Mouse (Mus musculus) left cerebral cortex, adult 2 months (tissue): ENCODE data around the gene Ror1. TPM values are rescaled to one million over a fixed set of nuclear protein-coding genes. Genes with fewer than 3 reads are reported as not detected.

ENCODE experiments used
- DNase-seq, 2 experiments: peaks; one replicate each; pipeline ENCODE4 v3.0.0; 2021 to 2022; ENCODE audit warnings: low spot score in 2 of 2, mixed read lengths in 1 of 2; ENCODE audit errors: extremely low spot score in 1 of 2
- H3K27ac ChIP-seq: fragments of 200-600 bp; 2 replicates; pipeline ENCODE4 v1.8.1; 2022
- H3K4me3 ChIP-seq: fragments of 200-600 bp; 2 replicates; pipeline ENCODE4 v1.8.1; 2022
- CTCF ChIP-seq: fragments of 200-600 bp; IDR thresholded peaks from 2 replicates; pipeline ENCODE4 v1.8.1; 2022; ENCODE audit warnings: antibody characterized with exemption, mild to moderate bottlenecking, moderate library complexity
- intact Hi-C: fragments of 180-260 bp; cut with DNase I; formaldehyde crosslinking; loops from one replicate; pipeline ENCODE4 v1.15.1; 2025
- total RNA-seq, 2 experiments: library from RNA; stranded (reverse); gene quantifications; 2 replicates each; pipeline ENCODE4 v1.2.3; 2021

Gene Ror1
- total RNA-seq, 2 experiments from 2014 or later: 0.72 to 0.86 TPM

GRCm38 (mm10) chr4:100171483-100171898, 75.9 kb downstream of the Ror1 start:
- TF ChIP-seq CTCF: no peak
- intact Hi-C loops: no loop called here
- no peak overlapping the region for H3K4me3 ChIP-seq
- no peak for DNase-seq
- no peak overlapping the region for H3K27ac ChIP-seq

GRCm38 (mm10) chr4:100175594-100175993, 80.0 kb downstream of the Ror1 start:
- DNase-seq: no peak
- no peak for TF ChIP-seq CTCF
- no peak overlapping the region for H3K27ac ChIP-seq
- H3K4me3 ChIP-seq: no peak overlapping the region
- intact Hi-C loops: no loop called here

GRCm38 (mm10) chr4:100178316-100178715, 82.7 kb downstream of the Ror1 start:
- H3K27ac ChIP-seq: no peak overlapping the region
- intact Hi-C loops: no loop called here
- no peak for DNase-seq
- no peak overlapping the region for H3K4me3 ChIP-seq
- no peak for TF ChIP-seq CTCF

- intact Hi-C loops: no loop called here
- Histone ChIP-seq H3K27ac (no peak overlapping the region), H3K4me3 (no peak overlapping the region)
- DNase-seq: no peak
- TF ChIP-seq CTCF: no peak
These were observed 86.1 kb downstream of the Ror1 start for GRCm38 (mm10) chr4:100181676-100182075.

GRCm38 (mm10) chr4:100186781-100187180, 91.2 kb downstream of the Ror1 start:
- no peak for TF ChIP-seq CTCF
- no peak for DNase-seq
- H3K27ac ChIP-seq: no peak overlapping the region
- intact Hi-C loops: no loop called here
- H3K4me3 ChIP-seq: no peak overlapping the region

- H3K4me3 ChIP-seq: no peak overlapping the region
- TF ChIP-seq CTCF: no peak
- H3K27ac ChIP-seq: no peak overlapping the region
- no peak for DNase-seq
- intact Hi-C loops: no loop called here
These were observed 92.1 kb downstream of the Ror1 start for GRCm38 (mm10) chr4:100187563-100188200.

GRCm38 (mm10) chr4:100188201-100188699, 92.7 kb downstream of the Ror1 start:
- Histone ChIP-seq H3K27ac (no peak overlapping the region), H3K4me3 (no peak overlapping the region)
- intact Hi-C loops: no loop called here
- TF ChIP-seq CTCF: no peak
- DNase-seq: no peak

- no peak overlapping the region for H3K27ac ChIP-seq
- intact Hi-C loops: no loop called here
- DNase-seq: no peak
- TF ChIP-seq CTCF: no peak
- no peak overlapping the region for H3K4me3 ChIP-seq
These were observed 95.9 kb downstream of the Ror1 start for GRCm38 (mm10) chr4:100191483-100191882.

GRCm38 (mm10) chr4:100194136-100194535, 98.5 kb downstream of the Ror1 start:
- intact Hi-C loops: no loop called here
- Histone ChIP-seq H3K27ac (no peak overlapping the region), H3K4me3 (no peak overlapping the region)
- DNase-seq: no peak
- TF ChIP-seq CTCF: no peak

GRCm38 (mm10) chr4:100196255-100196793, 100.7 kb downstream of the Ror1 start:
- intact Hi-C loops: no loop called here
- no peak for TF ChIP-seq CTCF

GRCm38 (mm10) chr4:100198275-100198674, 102.7 kb downstream of the Ror1 start:
- intact Hi-C loops: no loop called here
- no peak for DNase-seq
- Histone ChIP-seq H3K27ac (no peak overlapping the region), H3K4me3 (no peak overlapping the region)
- no peak for TF ChIP-seq CTCF

More at GRCm38 (mm10) chr4:100196255-100196793, 100.7 kb downstream of the Ror1 start:
- DNase-seq: no peak
- no peak overlapping the region for H3K4me3 ChIP-seq
- no peak overlapping the region for H3K27ac ChIP-seq

- Histone ChIP-seq H3K4me3 (no peak overlapping the region), H3K27ac (no peak overlapping the region)
- intact Hi-C loops: no loop called here
- no peak for TF ChIP-seq CTCF
- no peak for DNase-seq
These were observed 105.7 kb downstream of the Ror1 start for GRCm38 (mm10) chr4:100201322-100201721.

- Histone ChIP-seq H3K4me3 (no peak overlapping the region), H3K27ac (no peak overlapping the region)
- no peak for DNase-seq
- intact Hi-C loops: no loop called here
- TF ChIP-seq CTCF: no peak
These were observed 107.5 kb downstream of the Ror1 start for GRCm38 (mm10) chr4:100203066-100203465.
